Mouse (Mus musculus): ENCODE data around the gene Fam221b.

Fam221b gene

GRCm38 (mm10) chr4:43656339-43657109 lies 12.4 kb downstream of the Fam221b start, which contains the start of gene Hint2:
Gene Hint2, minus strand, starts transcription at chr4:43656466.
- DNase-seq, result peak; percentile 94

GRCm38 (mm10) chr4:43655656-43656338 lies 13.1 kb downstream of the Fam221b start:
- DNase-seq, result no peak

- peak; percentile 68 for DNase-seq
Observed at GRCm38 (mm10) chr4:43653161-43654015, 15.6 kb downstream of the Fam221b start, which contains the start of gene Spag8. Gene Spag8, minus strand, starts transcription at chr4:43653594.

GRCm38 (mm10) chr4:43652726-43653125 lies 16.2 kb downstream of the Fam221b start:
- DNase-seq, result no peak

- DNase-seq, result no peak
Observed at GRCm38 (mm10) chr4:43649783-43650182, 19.2 kb downstream of the Fam221b start.

GRCm38 (mm10) chr4:43640491-43640890 lies 28.5 kb downstream of the Fam221b start:
- no peak for DNase-seq

GRCm38 (mm10) chr4:43640076-43640475 lies 28.9 kb downstream of the Fam221b start:
- DNase-seq, result no peak

- no peak for DNase-seq
Observed at GRCm38 (mm10) chr4:43636751-43637150, 32.2 kb downstream of the Fam221b start.

- no peak for DNase-seq
Observed at GRCm38 (mm10) chr4:43634621-43635374, 34.1 kb downstream of the Fam221b start.

GRCm38 (mm10) chr4:43633736-43634135 lies 35.2 kb downstream of the Fam221b start:
- no peak for DNase-seq

GRCm38 (mm10) chr4:43633296-43633695 lies 35.6 kb downstream of the Fam221b start:
- DNase-seq, result no peak

- no peak for DNase-seq
Observed at GRCm38 (mm10) chr4:43631956-43632920, 36.7 kb downstream of the Fam221b start.

GRCm38 (mm10) chr4:43631046-43631955 lies 37.6 kb downstream of the Fam221b start, which contains the start of gene Npr2:
Gene Npr2, plus strand, starts transcription at chr4:43631935.
- DNase-seq, result peak; percentile 59

- no peak for DNase-seq
Observed at GRCm38 (mm10) chr4:43630671-43631045, 38.3 kb downstream of the Fam221b start.

- peak; percentile 71 for DNase-seq
Observed at GRCm38 (mm10) chr4:43630030-43630581, 38.8 kb downstream of the Fam221b start.

- peak; percentile 43 for DNase-seq
Observed at GRCm38 (mm10) chr4:43629106-43629817, 39.7 kb downstream of the Fam221b start.

- DNase-seq, result no peak
Observed at GRCm38 (mm10) chr4:43620146-43620778, 48.7 kb downstream of the Fam221b start.

- peak; percentile 45 for DNase-seq
Observed at GRCm38 (mm10) chr4:43613060-43613730, 55.8 kb downstream of the Fam221b start.

Measured in liver (tissue).